Mouse (Mus musculus) monocyte, adult 5-6 weeks (primary cell): Measurements from ENCODE around the gene Gnb5. TPM values are rescaled to one million over a fixed set of nuclear protein-coding genes. Genes with fewer than 3 reads are reported as not detected.
"Not testable (repeated sequence)": the region's sequence is repeated elsewhere in the genome, so short reads cannot be mapped to it uniquely, and the experiment has no call there.

ENCODE experiments used
- ATAC-seq: fragments of 153-309, 156-312 bp; replicated peaks from 2 replicates; pipeline ENCODE4 v1.8.0; 2017; ENCODE audit warnings: mild to moderate bottlenecking; ENCODE audit not compliant: low TSS enrichment, insufficient number of reproducible peaks, severe bottlenecking, poor library complexity, low FRiP score
- total RNA-seq: library from RNA; stranded (forward); fragments of 200-1000, 200-491, 200-594 nt; gene quantifications from 3 replicates; pipeline ENCODE4 v1.2.3, GENCODE M21; 2017

Gnb5 gene
- total RNA-seq, 1 experiment from 2014 or later: 2.0 TPM

DNA sequence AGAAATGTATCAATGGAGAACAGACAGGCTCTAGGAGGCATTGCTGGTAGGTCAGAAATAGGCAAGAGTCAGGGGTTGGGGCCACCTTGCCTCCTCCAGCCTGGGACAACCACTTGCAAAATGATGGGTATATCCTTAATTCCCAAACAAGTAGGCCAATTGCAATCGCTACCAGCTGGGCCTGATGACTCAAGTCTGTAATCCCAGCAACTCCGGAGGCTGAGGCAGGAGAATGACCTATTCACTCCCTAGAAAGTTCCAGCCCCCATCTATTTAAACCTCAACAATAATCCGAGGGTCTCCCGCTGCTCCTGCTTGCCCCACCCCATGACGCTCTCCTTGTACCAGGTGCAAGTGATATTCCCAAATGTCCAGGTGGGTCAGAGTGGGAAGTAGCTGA is 41.4 kb downstream of the Gnb5 start, which contains the start of gene Bcl2l10:
TSS of gene Bcl2l10 (plus strand) at position 301 of the 400 bp plus-strand sequence.
- no peak for ATAC-seq

DNA sequence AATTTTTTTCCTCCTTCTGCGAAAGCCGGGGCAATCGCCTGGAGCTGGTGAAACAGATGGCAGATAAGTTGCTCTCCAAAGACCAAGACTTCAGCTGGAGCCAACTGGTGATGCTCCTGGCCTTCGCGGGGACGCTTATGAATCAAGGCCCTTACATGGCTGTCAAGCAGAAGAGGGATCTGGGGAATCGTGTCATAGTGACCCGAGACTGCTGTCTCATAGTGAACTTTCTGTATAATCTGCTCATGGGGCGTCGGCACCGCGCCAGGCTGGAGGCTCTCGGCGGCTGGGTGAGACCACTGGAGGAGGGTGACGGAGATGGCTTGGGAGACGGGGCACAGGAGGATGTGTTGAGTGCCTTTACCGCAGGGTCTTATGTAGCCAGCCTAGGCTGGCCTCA is 42.0 kb downstream of the Gnb5 start:
- no peak for ATAC-seq

GRCm38 (mm10) chr9:75348641-75349040 is 42.6 kb downstream of the Gnb5 start:
- no peak for ATAC-seq

- ATAC-seq: no peak
These were observed 47.0 kb downstream of the Gnb5 start for GRCm38 (mm10) chr9:75353094-75353493.

DNA sequence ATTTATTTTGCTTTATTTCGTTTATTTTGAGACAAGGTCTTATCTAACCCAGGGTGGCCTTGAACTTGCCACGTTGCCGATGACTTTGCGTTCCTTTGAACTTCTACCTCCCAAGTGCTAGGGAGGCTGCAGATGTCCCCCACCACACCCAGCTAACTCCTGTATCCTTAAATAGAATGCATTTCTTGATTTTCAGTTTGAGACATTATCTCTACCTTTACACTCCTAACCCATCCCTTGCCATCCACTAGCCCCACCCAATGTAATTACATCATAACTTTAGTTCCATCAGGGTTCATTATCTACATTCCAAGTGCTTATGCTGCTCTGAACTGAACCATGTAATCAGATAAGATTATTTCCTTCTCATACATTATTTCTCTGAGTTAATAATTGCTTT is 49.7 kb downstream of the Gnb5 start:
- ATAC-seq: no peak

DNA sequence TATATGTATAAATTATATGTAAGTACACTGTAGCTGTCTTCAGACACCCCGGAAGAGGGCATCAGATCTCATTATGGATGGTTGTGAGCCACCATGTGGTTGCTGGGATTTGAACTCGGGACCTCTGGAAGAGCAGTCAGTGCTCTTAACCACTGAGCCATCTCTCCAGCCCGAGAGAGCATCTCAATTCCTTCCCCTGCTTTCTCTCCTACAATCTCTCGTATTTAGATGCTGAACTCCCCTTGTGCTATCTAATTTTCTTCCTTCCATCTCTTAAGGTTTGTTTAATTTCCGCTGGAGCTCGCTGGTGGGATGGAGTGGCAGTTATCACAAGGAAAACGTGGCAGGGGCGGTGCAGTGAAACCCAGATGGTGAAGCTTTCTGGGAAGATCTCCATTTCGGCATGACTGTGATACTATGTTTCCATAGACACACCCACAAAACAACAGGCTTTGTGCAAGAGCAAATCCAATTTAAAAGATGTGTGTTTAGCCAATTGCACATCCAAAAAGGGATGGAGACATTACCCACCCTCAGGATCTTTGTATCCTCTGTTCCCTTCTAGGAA is 51.1 kb downstream of the Gnb5 start:
- ATAC-seq: no peak

- ATAC-seq: peak; percentile 57
These were observed 55.6 kb downstream of the Gnb5 start for GRCm38 (mm10) chr9:75361699-75362098.

DNA sequence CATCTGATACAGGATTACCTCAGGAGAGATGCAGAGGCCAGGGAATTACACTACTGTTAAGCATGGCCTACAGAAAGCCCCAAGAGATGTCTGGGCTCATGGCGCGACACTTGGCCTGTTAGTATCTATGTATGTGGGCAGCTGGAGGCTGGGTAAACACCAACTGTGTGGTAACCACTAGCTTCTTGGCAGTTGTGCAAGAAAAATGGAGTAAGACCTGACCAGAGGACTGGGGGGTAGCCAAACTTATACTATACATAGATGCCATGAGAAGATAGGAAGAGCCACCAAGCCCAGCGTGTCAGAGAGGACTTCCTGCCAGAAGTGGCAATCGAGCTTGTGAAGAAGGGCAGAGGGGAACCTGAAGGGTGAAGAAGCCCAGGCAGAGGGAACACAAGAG is 56.1 kb downstream of the Gnb5 start:
- peak; percentile 47; the same call in 1 of the 2 replicates for ATAC-seq

DNA sequence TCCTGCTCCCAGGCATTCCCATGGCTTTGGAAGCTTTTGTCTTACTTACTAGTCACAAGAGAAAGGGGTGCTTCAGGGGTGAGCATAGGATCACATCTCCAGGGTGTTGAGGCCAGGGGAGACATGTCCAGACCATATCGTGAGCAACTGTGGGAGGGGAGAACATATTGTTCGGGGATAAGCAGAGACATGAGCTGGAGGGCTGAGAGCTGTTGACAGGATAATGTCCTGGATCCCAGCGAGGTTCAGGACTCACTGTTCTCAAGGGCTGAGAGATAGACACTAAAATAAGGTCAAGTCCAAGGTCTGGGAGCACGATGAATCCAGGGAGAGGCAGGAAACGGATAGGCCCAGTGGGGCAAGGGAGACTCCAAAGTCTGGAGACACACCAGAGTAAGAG is 56.9 kb downstream of the Gnb5 start:
- ATAC-seq: no peak

DNA sequence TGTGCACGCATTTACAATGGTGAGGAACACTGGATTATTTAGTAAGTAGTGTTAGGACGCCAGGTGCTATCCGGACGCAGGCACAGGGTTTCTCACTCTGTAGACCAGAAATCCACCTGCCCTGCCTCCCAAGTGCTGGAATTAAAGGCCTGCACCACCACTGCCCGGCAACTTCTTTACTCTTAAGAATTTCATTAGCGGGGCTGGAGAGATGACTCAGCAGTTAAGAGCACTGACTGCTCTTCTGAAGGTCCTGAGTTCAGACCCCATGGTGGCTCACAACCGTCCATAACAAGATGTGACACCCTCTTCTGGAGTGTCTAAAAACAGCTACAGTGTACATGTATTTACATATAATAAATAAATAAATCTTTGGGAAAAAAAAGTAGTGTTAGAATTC is 57.6 kb downstream of the Gnb5 start:
- not testable (repeated sequence) for ATAC-seq

- no peak for ATAC-seq
These were observed 59.1 kb downstream of the Gnb5 start for GRCm38 (mm10) chr9:75365195-75365594.

- ATAC-seq: no peak
These were observed 60.1 kb downstream of the Gnb5 start for GRCm38 (mm10) chr9:75366191-75366590.

DNA sequence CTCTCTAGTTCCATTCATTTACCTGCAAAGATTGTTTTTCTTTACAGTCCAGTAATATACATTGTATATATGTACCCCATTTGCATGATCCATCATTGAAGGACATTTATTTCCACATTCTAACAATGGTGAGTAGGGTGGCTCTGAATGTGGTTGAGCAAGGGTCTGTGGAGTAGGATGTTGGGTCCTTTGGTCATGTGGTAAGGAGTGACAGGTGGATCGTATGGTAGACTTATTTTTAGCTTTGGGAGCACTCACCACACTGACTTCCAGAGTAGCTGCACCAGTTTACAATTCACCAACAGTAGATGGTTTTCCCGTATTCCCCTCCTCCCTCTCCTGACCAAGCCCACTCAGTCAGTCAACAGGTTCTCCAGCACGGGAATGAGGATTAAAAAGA is 62.7 kb downstream of the Gnb5 start:
- ATAC-seq: no peak

DNA sequence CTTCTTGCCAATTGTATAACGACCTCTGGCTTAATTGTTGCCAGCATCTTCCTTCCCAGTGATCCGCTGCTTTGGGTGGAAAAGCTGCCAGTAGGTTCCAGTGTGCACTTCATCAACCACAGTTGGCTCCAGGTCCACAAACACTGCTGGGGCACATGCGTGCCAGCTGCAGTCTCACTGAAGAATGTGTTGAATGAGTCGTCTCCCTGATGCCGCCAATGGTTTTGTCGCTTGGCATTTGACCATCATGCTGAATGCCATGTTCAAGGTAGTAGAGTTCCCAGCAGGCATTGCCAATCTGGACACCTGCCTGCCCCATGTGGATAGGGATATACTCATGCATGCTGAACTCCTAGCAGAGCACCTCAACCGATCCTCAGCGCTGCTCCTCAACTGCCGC is 69.5 kb downstream of the Gnb5 start:
- ATAC-seq: no peak

DNA sequence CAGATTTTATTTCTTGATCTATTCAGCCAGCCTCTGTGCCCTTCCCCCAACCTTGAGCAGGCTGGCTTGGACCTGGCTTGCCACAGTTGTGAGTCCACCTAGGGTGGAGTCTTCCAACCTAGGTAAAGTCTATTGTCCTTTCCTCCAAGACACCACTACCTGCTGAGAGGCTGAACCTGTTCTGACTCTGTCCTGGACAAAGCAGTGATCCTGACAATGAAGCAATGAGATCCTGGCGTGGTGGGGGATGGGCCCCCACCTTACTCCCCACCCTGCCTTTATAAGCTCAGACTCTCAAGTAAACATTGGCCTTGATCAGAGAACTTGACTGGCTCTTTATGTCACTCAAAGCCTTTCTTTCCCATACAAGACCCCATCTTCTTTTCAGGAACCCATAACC is 70.3 kb downstream of the Gnb5 start:
- ATAC-seq: no peak

GRCm38 (mm10) chr9:75378774-75379173 is 72.7 kb downstream of the Gnb5 start:
- ATAC-seq: no peak

DNA sequence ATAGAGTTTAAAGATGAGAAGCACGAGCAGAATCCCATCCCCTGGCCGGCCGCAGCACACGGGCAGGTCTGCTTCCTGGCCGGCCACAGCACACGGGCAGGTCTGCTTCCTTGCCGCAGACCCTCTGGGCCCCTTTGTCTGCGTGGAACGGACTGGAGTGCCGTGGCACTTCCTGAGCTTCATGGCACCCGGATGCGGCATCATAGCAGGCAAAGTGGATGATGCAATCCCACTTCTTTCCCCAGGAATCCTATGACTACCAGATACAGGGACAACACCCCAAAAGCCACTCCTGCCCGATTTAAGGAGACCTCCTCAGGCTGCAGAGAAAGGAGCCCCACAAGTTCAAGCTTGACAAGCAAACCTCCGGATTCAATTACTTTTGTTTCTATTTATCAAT is 76.7 kb downstream of the Gnb5 start:
- no peak for ATAC-seq

DNA sequence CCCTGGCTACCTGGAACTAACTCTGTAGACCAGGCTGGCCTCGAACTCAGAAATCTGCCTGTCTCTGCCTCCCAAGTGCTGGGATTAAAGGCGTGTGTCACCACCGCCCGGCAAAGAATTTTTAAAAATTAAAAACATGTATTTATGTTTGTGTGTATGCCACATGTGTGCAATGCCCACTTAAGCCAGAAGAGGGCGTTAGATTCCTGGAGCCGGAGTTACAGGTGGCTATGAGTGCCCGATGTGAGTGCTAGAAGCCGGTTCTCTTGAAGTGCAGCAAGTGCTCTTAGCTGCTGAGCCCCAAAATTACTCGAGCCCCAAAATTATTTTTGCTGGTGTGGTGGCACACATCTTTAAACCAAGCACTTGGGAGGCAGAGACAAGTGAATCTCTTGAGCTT is 77.7 kb downstream of the Gnb5 start:
- ATAC-seq: no peak

- ATAC-seq: no peak
These were observed 78.4 kb downstream of the Gnb5 start for GRCm38 (mm10) chr9:75384337-75384962.

DNA sequence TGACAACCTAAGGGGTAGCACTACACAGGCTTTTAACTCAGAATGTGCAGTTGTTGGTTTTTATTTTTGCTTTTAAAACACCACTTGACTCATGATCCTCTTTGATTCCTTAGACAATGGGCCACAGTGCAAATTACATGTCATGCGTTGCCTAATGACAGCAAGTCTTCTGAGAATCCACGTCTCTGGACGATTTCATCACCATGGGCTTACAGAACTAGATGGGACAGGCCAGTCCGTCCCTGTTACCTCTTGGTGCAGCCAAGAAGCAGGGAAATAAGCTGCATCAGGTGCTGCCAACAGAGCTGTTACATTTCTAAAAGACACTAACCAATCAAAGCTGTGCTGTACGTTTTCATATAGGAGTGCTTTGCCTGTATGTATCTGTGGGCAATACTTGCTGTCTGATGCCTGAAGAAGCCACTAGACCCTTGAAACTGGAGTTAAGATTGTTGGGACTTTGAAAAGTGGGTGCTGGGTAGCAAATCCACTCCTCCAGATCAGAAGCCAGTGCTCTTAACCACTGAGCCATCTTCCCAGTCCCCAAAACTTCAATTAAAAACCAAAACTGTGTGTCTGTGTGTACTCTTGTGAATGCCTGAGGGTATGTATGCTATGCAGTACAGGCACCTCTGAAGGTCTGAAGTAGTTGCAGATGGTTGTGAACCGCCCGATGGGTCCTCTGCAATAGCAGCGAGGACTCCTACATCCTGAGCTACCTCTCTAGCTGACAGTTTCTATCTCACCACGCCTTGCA is 79.3 kb downstream of the Gnb5 start:
- no peak for ATAC-seq
